Mouse (Mus musculus): ENCODE measurements around the gene Mrps27.

Gene Mrps27

DNA sequence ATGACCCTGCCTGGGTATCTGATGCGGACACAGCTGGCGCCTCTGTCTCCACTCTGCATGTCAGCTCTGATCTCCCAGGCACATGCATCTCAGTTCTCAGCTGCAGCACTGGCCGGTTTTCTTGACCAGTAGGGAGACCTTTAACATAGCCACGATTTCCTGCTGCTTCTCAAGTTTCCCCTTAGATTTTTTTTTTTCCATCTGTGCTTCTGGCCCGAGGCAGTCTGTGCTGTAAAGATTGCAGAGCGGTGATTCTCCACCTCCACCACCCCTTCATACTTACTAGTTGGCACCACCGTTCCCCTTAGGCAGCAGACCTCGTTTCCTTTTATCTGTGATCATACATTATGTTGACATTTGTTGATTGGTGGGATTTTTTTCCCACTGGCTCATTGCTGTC lies 6.6 kb downstream of the Mrps27 start:
- in situ Hi-C loops (cut with MboI, MseI), result no loop called here

DNA sequence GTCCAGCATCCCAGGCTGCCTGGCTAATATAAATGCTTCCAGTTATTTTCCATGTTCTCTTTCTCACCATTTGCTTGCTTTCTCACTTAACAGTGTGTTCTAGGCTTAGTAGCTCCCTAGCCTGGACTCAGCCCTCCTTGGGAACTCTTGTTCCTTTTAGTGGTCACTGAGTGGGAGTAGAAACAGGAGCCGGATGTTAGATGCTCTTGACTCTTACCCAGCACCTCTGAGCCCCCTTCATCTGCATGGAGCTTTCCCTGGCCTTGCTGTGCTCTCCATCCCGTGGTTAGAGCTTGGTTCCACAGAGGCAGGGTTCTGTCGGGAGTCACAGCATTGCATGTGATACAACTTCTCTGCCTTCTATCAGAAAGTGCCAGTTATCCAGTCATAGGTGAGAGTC lies 7.0 kb downstream of the Mrps27 start:
- in situ Hi-C loops (cut with MboI, MseI), result no loop called here

DNA sequence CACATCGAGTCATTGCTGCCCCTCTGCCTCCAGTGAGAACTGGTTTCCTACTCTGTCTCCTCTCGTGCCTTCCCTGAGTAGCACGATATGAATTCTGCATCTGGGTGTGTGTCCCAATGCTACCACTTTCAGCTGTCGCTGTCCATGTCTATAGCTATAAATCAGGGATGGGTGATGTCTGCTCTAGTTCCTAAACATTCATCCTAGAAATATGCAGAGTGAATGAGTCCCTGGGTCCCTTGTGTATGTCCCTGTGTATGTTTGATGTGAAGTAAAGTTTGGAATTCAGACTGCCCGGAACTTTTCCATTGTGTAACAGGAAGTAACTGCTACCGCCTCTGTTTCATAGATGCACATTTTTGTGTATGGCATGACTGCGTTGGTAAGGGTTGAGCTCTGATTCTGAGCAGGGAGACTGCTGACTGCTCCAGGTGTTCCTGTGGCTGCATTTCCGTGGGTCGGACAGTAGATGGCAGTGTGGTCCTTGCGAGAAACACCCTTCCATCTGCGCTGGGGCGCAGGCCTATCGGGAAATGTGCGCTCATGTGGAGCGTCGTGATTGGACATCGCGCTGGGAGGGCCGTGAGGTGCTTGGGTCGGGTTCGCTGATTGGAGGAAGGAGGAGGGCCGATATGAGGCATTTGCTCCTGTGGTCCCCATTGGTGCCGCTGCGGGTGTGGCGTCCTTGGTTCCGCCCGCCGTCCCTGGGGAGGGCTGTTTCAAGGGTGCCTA lies 8.3 kb downstream of the Mrps27 start:
- in situ Hi-C loops (cut with MboI, MseI), result no loop called here

DNA sequence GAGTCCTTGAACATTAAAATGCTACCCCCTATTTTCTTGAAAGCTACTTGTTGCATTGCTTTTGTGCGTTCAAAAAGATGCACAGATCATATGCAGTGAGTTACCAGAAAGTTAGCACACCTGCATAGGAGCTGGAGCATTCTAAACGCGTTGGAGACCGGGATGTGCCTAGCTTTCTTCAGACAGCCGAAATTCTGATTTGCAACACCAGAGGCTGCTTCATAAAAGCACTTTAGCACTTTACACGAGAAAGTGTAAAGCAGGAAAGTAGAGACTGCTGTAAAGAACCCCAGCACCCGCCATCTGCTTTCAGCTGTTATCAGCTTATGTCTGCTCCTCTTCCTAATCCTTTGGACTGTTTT lies 8.9 kb downstream of the Mrps27 start:
- in situ Hi-C loops (cut with MboI, MseI), result no loop called here

DNA sequence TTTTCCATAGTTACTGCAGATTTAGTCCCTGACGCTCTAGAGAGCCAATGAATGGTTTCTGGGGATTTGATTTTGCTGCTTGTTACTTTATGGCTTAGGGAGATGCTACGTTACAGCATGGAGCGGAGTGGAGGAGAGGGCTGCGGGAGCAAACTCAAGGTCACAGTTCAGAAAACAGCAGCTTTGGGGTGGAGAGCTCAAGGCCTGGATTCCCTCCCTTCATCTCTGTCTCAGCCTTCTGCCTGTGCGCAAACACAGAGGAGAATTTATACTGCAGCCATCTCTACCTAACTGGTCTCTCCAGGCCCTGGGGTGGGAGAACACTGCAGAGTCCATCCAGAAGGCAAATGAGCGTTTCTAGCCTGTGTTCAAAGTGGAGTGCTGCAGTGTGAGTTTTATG lies 10.5 kb downstream of the Mrps27 start:
- in situ Hi-C loops (cut with MboI, MseI), result no loop called here

DNA sequence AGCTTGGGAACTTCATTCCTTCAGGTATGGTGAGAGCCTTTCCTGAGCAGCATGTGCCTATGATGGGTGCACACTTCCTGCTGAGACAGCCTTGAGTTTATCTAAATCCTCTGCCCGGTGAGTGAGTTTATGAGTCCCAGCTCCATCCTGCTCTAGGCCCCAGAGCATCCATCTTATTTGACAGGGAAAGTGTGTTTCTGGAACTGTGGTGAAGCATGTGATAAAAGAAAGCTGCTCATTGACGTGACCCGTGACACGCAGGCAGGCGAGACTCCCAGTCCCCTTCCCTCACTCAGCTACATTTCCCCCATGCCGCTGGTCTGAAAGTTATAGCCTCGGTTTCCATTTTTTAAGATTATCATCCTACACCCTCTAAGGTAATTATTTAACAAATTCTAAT lies 11.3 kb downstream of the Mrps27 start:
- in situ Hi-C loops (cut with MboI, MseI), result no loop called here

DNA sequence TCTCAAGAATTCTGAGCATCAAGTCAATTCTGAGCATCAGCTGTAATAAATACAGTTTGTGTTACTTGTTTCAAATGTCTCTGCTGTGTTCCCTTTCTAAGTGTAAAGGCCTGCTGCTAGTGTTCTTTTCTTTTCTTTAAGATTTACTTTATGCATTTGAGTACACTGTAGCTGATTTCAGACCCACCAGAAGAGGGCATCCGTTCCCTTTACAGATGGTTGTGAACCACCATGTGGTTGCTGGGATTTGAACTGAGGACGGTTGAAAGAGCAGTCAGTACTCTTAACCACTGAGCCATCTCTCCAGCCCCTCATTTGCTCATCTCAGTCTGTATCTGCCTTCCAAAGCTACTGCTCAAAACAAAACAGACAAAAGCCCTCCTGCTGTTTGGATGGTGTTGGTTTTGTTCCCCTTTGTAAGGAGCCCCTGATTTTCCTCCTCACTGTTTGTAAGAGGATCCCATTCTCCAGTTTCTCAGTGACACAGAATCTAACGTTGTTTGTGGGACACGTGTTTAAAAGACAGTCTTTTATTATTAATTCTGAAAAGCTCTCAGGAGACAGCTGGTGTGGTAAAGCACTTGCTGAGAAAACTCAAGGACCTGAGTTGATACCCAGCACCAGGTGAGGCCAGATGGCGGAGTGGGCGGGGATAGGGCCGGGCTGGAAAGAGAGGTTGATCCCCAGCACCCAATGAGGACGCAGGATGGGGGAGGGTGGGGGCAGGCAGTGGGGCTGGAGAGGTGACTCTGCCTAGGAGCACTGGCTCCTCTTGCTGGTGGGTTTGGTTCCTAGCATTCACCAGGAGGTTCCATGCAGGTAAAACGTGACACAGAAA lies 12.1 kb downstream of the Mrps27 start:
- in situ Hi-C loops (cut with MboI, MseI), result no loop called here

DNA sequence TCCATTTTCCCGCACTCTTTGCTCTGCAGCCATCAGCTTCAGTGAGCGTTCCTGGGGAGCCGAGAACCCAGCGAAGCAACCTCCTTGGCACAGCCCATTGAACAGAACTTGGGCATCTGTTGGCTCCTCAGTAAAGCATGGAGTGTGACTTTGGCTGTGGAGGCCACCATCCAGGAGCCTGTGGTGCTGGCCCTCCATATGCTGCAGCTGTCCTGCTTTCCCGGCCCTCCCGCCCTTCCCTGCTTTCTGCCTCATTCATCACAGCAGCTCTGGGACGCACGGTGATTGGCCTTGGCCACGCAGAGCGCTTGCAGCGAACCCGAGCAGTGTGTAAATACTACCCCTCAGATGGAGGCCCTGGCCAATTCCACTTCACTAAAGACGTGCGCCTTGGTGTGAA lies 14.3 kb downstream of the Mrps27 start:
- in situ Hi-C loops (cut with MboI, MseI), result no loop called here

DNA sequence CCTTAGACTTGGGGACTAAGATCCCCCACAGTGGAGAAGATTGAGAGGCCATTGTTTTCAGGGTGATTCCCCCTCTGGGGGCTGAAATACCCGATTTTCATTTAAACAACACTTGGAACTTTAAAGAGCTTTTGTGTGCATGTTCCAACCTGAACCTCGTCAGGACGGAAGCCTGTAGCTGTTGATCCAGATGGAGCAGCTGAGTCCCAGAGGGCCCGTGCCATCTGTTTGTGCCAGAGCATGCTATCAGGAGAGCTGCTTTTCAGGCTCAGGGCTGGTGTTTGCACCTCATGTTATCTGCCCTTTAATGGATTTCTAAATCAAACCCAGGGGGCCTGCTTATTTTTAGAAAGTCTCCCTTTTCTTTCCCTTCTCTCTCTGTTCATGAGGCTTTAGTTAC lies 19.3 kb downstream of the Mrps27 start:
- in situ Hi-C loops (cut with MboI, MseI), result loop anchor here (5.0 kb wide), 1 partner anchor 473 kb away; no protein-coding TSS in a partner anchor

DNA sequence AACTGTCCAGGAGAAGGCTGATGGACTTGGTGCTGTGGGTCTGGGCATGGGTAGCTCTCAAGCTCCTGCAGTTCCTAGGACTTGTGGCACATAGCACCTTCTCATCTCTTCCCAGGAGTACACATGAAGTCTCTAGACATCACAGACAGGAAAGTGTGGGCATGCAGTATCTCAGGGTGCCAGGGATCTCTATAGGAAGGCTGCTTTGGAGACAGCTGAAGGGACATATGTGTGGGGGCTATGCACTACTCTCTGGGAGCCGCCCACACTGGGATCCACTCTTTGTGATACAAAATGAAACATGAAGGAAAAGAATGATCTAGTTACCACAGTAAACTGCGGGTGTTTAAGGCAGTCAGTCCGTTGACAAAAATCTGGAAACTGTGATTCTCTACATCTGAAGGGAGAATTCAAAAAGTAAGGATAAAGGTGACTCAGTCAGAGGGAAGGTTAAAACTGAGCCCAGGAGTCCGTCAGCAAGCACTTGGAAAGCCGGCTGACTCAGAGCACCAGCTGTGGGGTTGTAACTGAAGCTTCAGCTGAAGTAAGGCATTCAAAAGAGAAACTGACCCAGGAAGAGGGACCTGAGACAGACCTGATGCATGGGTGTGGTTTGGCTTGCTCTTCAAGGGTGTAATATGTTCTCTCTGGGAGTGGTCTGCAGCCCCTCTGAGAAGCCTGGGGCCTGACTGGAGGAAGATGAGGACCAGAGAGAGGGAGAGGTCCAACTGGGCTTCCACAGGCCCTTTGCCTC lies 22.0 kb downstream of the Mrps27 start:
- in situ Hi-C loops (cut with MboI, MseI), result no loop called here

DNA sequence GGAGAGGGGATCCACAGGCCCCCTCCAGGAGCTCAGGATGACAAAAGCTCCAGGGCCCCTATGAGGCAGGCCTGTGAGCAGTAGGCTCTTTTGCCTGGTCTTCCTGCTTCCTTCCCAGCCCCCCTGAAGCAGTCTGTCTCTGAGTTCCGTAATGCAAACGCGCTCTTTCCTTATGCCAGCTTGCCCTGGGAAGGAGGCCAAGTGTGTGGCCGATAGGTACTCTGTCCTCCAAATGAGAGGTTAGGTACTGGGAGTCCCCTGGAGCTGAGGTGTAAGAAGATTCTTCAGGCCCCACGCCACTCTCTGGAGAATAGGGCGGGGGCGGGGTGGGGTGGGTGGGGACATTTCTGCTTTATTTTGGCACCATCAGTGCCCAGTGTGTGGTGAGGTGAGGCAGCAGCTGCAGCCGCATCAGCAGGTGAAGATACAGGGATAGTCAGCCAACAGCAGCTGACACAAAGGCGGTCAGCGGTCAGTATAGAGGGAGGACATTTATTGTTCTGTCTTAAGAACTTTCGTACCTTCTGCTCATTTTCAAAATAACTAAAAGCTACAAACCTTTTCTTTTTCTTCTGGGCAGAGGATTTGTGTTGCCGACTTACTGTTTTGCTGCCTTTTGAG lies 23.1 kb downstream of the Mrps27 start:
- in situ Hi-C loops (cut with MboI, MseI), result no loop called here

DNA sequence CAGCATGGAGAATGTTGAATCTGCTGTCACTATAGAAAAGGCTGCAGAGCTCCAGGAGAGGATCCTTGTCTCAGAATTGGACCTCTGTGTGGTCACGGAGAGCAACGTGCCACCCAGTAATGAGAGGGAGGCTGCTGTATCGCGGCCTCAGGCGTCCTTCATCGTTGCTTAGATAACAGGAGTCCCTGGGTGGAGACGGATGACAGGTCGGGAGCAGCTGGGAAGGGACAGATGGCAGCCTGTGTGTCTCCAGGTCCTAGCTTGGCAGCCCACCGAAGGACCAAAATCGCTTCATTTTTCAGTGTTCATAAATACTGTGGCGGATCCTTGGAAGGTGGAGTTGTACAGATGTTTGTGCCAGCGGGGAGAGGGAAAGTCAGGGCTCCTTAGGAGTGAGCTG lies 24.5 kb downstream of the Mrps27 start:
- in situ Hi-C loops (cut with MboI, MseI), result no loop called here

DNA sequence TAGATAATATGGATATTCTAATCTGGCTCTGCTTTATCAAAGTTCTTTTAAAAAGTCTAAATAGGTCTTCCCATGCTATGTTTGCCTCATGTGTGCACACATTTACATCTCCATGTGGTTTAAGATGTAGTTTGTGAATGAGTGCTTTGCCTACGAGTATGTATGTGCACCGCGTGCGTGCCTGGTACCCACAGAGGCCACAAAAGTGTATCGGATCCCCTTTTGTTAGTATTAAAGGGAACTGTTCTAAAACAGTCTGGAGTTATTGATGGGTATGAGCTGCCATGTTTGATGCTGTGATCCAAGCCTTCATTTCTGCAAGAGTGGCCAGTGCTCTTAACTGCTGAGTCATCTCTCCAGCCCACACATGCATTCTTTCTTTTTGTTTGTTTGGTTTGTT lies 26.7 kb downstream of the Mrps27 start:
- in situ Hi-C loops (cut with MboI, MseI), result no loop called here

DNA sequence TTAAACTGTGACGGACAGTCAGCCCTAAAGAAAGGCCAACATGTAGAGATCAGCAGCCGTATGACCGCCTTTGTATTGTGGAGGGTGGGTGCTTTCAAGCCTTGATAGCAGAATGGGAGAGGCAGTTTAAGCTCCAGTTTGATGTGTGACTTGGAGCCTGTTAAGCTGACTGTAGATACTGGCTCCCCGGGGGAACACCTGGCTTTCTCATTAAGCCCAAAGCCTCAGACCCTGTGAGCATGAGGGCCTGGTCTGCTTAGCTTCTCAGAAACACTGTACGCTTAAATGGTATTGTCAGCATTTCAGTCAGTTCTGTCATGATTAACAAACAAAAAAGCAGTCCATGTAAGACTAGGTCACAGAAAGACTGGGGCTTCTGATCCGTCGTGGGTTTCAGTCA lies 29.1 kb downstream of the Mrps27 start:
- in situ Hi-C loops (cut with MboI, MseI), result no loop called here

DNA sequence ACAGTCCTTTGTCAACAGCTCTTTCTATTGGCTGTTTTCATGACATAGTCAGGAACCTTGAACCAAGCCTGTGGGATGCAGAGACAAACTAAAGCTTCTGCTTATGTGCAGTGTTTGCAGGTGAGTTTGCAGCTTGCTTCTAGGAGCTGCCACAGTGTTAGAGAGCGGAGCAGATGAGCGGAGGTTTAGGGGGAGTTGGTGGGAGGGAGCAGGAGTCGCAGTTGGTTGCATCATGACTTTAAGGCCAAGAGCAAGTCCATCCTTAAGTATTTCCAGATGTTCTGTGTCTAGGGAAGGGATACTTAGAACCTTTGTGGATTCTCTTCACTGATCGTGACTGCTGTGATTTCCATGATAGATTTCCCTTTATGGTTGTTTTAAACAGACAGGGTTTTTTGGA lies 29.6 kb downstream of the Mrps27 start:
- in situ Hi-C loops (cut with MboI, MseI), result no loop called here

DNA sequence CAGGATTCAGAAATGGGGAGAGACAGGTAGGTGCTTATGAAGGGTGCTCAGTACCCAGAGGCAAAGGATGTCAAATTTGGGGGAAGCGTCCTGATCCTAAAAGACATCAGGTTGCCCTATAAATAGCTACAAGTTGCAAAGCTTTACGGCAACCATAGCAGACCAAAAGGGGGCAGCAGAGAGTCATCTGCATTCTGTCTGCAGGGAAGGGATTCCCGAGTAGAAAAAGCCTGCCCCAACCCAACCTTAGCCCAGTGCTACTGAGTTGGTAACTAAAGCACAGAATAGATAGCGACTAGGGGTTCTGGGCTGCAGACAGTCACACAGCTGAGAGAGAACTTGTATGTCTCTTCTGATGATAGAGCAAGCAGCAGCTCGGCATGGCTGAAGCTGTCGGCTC lies 31.0 kb downstream of the Mrps27 start:
- in situ Hi-C loops (cut with MboI, MseI), result no loop called here

DNA sequence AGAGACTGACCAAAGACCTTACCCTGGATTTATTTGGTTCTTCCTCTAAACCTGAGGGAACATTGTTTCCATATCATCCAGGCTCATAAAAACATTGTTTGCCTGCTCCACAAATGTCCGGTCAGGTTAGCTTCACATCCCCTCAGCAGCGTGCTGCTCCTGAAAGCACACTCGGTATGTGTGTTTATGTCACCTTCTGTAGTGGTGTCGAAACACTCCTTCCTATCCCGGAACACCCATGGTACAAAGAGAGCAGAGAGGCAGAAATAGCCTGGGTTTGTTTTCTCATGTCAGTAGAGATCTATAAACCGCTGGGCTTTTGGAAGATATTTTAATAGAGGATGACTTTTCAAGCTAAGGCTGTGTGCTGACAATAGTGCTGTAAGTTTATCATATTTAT lies 32.5 kb downstream of the Mrps27 start:
- in situ Hi-C loops (cut with MboI, MseI), result no loop called here

DNA sequence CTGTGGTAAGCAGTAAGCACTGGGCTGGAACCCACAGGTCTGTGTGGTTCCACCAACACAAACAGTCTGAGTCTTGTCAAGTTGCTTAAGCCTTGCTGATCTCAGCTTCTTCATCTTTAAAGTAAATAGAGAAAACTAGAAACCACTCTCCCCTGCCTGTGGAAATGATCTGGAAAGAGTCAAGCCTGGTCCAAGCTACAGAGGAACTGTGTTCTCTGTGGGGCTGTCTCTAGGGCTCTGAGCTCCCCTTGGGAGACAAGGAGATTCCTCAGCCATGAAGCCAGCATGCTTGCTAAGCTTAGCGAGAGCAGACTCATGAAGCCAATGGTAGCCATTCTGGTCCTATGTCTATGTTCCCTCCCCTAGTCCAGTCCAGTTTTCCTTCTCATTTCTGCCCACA lies 33.6 kb downstream of the Mrps27 start:
- in situ Hi-C loops (cut with MboI, MseI), result no loop called here

DNA sequence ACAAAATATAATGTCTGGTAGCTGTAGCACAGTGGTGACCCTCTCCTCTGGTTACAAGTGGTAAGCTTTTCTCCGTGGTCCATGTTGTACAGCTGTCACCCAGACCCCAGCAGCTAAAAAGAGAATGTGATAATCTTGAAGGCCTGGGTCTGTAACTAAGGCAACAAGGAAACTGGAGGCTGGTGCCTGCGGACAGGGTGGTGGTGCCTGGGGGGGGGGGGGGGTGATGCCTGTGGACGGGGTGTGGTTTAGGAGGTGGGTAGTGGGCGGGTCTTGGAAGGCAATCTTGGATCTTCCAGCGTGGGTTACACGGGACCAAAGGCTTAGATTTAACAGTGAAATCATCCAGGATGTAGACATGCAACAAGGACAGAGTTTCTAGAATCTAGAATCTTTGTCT lies 37.8 kb downstream of the Mrps27 start:
- in situ Hi-C loops (cut with MboI, MseI), result no loop called here

DNA sequence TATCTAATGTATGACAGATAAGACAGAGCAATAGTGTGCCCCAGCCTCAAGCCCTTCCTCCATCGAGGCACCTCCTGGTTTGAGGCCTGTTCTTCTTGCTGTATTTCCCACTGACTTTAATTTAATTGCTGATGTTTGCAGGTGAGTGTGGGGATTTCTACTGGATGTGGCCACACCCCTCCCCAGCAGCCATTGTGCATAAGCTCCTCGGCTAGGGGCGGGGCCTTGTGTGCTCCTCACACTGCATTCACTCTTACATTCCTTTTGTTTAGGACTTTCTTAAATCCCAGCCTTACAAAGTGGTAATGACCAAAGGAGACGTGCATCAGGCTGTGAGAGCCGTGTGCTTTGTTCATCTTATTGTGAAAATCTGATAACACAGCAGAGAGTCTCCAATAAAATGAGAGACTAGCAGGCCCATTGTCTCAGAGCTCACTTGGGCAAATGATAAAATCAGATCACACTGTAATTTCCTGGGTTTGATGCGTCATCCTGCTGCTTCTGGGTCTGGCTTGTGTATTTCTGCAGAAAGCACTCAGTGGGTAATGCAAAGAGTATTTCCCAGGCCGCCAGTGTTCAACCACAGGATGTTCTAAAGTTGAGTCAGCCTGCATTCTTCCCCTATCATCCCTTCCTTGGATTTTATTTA lies 40.1 kb downstream of the Mrps27 start:
- in situ Hi-C loops (cut with MboI, MseI), result no loop called here

DNA sequence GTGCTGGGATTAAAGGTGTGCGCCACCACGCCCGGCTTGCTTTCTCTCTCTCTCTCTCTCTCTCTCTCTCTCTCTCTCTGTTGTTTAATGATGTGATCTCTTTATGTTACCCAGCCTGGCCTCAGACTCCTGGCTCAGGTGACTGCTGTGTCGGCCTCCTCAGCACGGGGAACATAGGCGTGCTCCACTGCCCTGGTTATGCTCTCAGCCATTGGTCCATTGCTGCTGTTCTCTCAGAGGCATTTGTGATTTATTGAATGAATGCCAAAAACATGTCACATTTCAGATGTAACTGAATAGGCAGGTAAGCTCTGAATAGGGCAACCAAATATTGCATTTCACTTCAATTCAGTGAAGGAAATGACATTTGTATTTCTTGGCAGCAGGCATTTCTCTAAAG lies 41.3 kb downstream of the Mrps27 start:
- in situ Hi-C loops (cut with MboI, MseI), result no loop called here

DNA sequence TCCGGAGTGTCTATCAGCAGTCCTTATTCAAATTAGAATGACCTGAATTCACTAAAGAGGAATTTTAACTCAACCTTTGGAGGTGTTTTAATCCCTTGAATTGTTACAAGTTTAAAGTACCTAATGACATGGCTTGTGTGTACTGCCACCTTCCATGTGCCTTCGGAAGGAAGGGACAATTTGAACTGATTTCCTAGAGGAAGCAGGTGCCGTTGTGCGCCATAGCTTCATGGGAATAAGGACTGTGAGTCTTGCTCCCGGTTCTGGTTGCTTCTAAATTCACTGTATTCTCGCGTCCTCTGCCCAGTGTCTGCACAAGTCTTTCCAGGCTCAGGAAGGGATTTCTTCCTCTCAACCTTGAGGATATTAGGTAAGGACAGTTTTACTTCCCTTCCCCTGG lies 41.8 kb downstream of the Mrps27 start:
- in situ Hi-C loops (cut with MboI, MseI), result no loop called here

Measured in T-helper 1 cell (primary cell).